Mouse (Mus musculus): Measurements from ENCODE around the gene Ttc39b.

The Ttc39b gene

GRCm38 (mm10) chr4:83182178-83183068 is 141.6 kb downstream of the Ttc39b start:
- no peak for DNase-seq

- DNase-seq: no peak
Measured at GRCm38 (mm10) chr4:83177471-83177870, 146.6 kb downstream of the Ttc39b start.

- no peak for DNase-seq
Measured at GRCm38 (mm10) chr4:83174946-83175345, 149.1 kb downstream of the Ttc39b start.

- no peak for DNase-seq
Measured at GRCm38 (mm10) chr4:83172278-83172677, 151.8 kb downstream of the Ttc39b start.

- no peak for DNase-seq
Measured at GRCm38 (mm10) chr4:83170741-83171140, 153.3 kb downstream of the Ttc39b start.
